Mouse (Mus musculus): ENCODE results near the gene Med13l. TPM values are rescaled to one million over a fixed set of nuclear protein-coding genes. Genes with fewer than 3 reads are reported as not detected.

Med13l gene
- polyA plus RNA-seq, 1 experiment from 2014 or later, result 18.6 TPM

DNA sequence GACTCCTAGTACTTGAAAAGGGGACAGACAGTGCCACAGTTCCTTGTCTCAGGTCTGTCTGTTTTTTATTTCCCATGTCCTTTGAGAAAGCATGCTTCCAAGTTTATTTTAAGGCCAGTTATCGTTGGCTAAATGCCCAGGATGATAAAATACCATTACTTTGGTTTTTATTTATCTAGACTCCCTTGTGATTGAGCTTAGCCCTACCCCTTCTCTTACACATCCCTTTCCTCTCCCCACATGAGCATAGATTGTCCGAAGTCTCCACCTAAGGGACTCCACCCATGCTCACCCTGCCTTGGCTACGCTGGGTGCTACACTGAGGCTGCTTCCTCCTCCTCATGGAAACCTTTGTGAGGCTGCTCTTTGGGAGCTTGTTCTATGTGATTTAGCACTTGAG, 115.2 kb downstream of the Med13l start:
- 71% methylated on average over 3 of the region's 3 CpGs for WGBS

GRCm38 (mm10) chr5:118676151-118676918, 115.9 kb downstream of the Med13l start:
- Histone ChIP-seq H3K4me3 (ENCODE audit: low read depth, low read length) (no peak overlapping the region), H3K27ac (ENCODE audit: low read depth, low read length) (no peak overlapping the region), H3K4me1 (ENCODE audit: control insufficient read depth, insufficient read depth, low read length) (peaks cover 39% of the 10 kb centered on the region), H3K27me3 (ENCODE audit: control insufficient read depth, insufficient read depth, low read length) (no peaks in the 10 kb centered on the region), H3K4me2 (ENCODE audit: low read depth, low read length) (no peak overlapping the region), H3K9me3 (ENCODE audit: control insufficient read depth, low read length) (no peaks in the 10 kb centered on the region), H3K9ac (replicated peaks; ENCODE audit: low read depth, low read length) (no peak overlapping the region), H3K36me3 (ENCODE audit: control insufficient read depth, insufficient read depth, low read length) (no peaks in the 10 kb centered on the region)
- 71% methylated on average over 8 of the region's 8 CpGs for WGBS
- ATAC-seq (ENCODE audit: low read depth), result no peak

More for the DNA sequence above, 115.2 kb downstream of the Med13l start:
- Histone ChIP-seq H3K9me3 (ENCODE audit: control insufficient read depth, low read length) (no peaks in the 10 kb centered on the region), H3K36me3 (ENCODE audit: control insufficient read depth, insufficient read depth, low read length) (no peaks in the 10 kb centered on the region), H3K27me3 (ENCODE audit: control insufficient read depth, insufficient read depth, low read length) (no peaks in the 10 kb centered on the region), H3K27ac (ENCODE audit: low read depth, low read length) (no peak overlapping the region), H3K4me1 (ENCODE audit: control insufficient read depth, insufficient read depth, low read length) (peaks cover 46% of the 10 kb centered on the region), H3K9ac (replicated peaks; ENCODE audit: low read depth, low read length) (no peak overlapping the region), H3K4me3 (ENCODE audit: low read depth, low read length) (no peak overlapping the region), H3K4me2 (ENCODE audit: low read depth, low read length) (no peak overlapping the region)
- no peak for ATAC-seq (ENCODE audit: low read depth)

DNA sequence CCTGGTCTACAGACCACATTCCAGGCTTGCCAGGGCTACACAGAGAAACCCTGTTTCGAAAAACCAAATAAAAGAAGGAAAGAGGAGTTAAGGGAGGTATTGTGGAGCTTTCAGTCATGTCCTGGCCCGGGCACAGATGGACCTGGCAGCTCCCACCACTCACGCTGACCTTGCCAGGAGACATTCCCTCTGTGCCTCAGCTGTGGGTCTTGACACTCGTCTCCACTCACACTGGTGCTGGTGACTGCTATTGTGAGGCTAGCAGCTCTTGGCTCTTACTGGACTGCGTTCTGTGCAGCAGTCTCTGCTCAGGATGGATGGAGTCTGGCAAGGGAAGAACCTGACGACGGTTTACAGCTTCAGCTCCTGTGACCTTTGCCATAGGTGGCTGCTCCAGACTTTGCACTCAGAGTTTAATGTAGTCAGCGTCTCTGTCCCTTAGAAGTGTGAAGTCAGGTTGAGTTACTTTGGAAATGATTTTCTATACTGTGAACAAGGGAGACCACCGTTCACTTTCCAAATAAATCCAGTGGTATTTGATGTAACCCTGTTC, 118.9 kb downstream of the Med13l start:
- Histone ChIP-seq H3K4me3 (ENCODE audit: low read depth, low read length) (no peak overlapping the region), H3K4me1 (ENCODE audit: control insufficient read depth, insufficient read depth, low read length) (peaks cover 19% of the 10 kb centered on the region), H3K36me3 (ENCODE audit: control insufficient read depth, insufficient read depth, low read length) (no peaks in the 10 kb centered on the region), H3K9ac (replicated peaks; ENCODE audit: low read depth, low read length) (no peak overlapping the region), H3K27me3 (ENCODE audit: control insufficient read depth, insufficient read depth, low read length) (no peaks in the 10 kb centered on the region), H3K9me3 (ENCODE audit: control insufficient read depth, low read length) (no peaks in the 10 kb centered on the region), H3K27ac (ENCODE audit: low read depth, low read length) (no peak overlapping the region), H3K4me2 (ENCODE audit: low read depth, low read length) (no peak overlapping the region)
- 75% methylated on average over 9 of the region's 9 CpGs for WGBS
- no peak for ATAC-seq (ENCODE audit: low read depth)

- H3K36me3 ChIP-seq (ENCODE audit: control insufficient read depth, insufficient read depth, low read length), result no peaks in the 10 kb centered on the region
- no peak overlapping the region for H3K27ac ChIP-seq (ENCODE audit: low read depth, low read length)
- peaks cover 16% of the 10 kb centered on the region for H3K4me1 ChIP-seq (ENCODE audit: control insufficient read depth, insufficient read depth, low read length)
- no peak overlapping the region for H3K4me3 ChIP-seq (ENCODE audit: low read depth, low read length)
- H3K9ac ChIP-seq (replicated peaks; ENCODE audit: low read depth, low read length), result no peak overlapping the region
- H3K9me3 ChIP-seq (ENCODE audit: control insufficient read depth, low read length), result no peaks in the 10 kb centered on the region
- H3K4me2 ChIP-seq (ENCODE audit: low read depth, low read length), result no peak overlapping the region
- ATAC-seq (ENCODE audit: low read depth), result no peak
- H3K27me3 ChIP-seq (ENCODE audit: control insufficient read depth, insufficient read depth, low read length), result no peaks in the 10 kb centered on the region
- 89% methylated on average over 13 of the region's 13 CpGs for WGBS
Measured at GRCm38 (mm10) chr5:118680853-118681252, 120.4 kb downstream of the Med13l start.

GRCm38 (mm10) chr5:118682007-118682406, 121.5 kb downstream of the Med13l start:
- WGBS, result 85% methylated on average over 6 of the region's 6 CpGs
- H3K27ac ChIP-seq (ENCODE audit: low read depth, low read length), result no peak overlapping the region
- no peaks in the 10 kb centered on the region for H3K27me3 ChIP-seq (ENCODE audit: control insufficient read depth, insufficient read depth, low read length)
- peaks cover 12% of the 10 kb centered on the region; the same call in 1 of the 2 replicates for H3K4me1 ChIP-seq (ENCODE audit: control insufficient read depth, insufficient read depth, low read length)
- no peaks in the 10 kb centered on the region for H3K9me3 ChIP-seq (ENCODE audit: control insufficient read depth, low read length)
- H3K4me3 ChIP-seq (ENCODE audit: low read depth, low read length), result no peak overlapping the region
- H3K9ac ChIP-seq (replicated peaks; ENCODE audit: low read depth, low read length), result no peak overlapping the region
- no peak overlapping the region for H3K4me2 ChIP-seq (ENCODE audit: low read depth, low read length)
- no peaks in the 10 kb centered on the region for H3K36me3 ChIP-seq (ENCODE audit: control insufficient read depth, insufficient read depth, low read length)
- no peak for ATAC-seq (ENCODE audit: low read depth)

DNA sequence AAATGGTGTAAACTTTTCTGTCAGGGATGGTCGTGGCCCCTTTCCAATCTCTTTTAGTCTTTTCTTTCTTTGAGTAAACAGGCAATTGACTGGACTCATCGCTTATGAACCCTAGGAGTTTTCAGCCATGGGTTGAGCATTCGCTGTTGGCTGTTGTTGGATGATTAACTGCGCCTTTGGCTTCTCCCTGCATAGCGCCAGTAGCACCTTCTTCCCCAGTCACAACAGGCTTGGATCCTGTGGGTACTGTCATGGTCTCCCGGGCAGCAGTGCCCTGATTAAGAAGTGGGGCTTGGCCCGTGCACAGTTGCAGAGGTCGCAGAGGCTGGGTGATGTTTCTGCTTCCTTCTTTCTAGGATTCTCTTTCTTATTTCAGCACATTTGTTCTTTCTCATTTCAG, 124.7 kb downstream of the Med13l start:
- 56% methylated on average over 8 of the region's 8 CpGs for WGBS
- H3K4me2 ChIP-seq (ENCODE audit: low read depth, low read length), result no peak overlapping the region
- H3K9me3 ChIP-seq (ENCODE audit: control insufficient read depth, low read length), result no peaks in the 10 kb centered on the region
- H3K27me3 ChIP-seq (ENCODE audit: control insufficient read depth, insufficient read depth, low read length), result no peaks in the 10 kb centered on the region
- 0 out of 2 replicates have a peak, but pooled peaks cover 9% of the 10 kb centered on the region for H3K4me1 ChIP-seq (ENCODE audit: control insufficient read depth, insufficient read depth, low read length)
- H3K36me3 ChIP-seq (ENCODE audit: control insufficient read depth, insufficient read depth, low read length), result no peaks in the 10 kb centered on the region
- no peak for ATAC-seq (ENCODE audit: low read depth)
- H3K27ac ChIP-seq (ENCODE audit: low read depth, low read length), result no peak overlapping the region
- no peak overlapping the region for H3K9ac ChIP-seq (replicated peaks; ENCODE audit: low read depth, low read length)
- H3K4me3 ChIP-seq (ENCODE audit: low read depth, low read length), result no peak overlapping the region

DNA sequence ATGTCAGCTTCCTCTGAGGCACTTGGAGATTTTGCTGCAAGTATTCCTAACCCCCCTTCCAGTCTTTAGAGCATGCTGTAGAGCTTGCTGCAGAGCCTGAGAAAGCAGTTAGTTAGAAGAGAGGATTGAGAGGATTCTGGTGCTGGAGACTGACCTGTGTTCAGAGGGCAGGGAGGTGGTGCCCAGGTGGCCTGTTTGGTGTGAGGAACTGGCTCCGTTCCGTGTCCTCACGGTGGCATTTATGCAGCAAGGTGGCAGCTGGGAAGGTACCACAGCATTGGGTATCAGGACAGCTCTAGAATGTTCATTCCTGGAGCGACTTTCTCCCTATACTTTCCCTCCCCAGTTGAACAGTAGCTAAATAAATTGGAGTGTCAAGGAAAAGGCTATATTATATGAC, 125.5 kb downstream of the Med13l start:
- no peak overlapping the region for H3K27ac ChIP-seq (ENCODE audit: low read depth, low read length)
- H3K9me3 ChIP-seq (ENCODE audit: control insufficient read depth, low read length), result no peaks in the 10 kb centered on the region
- H3K27me3 ChIP-seq (ENCODE audit: control insufficient read depth, insufficient read depth, low read length), result no peaks in the 10 kb centered on the region
- H3K36me3 ChIP-seq (ENCODE audit: control insufficient read depth, insufficient read depth, low read length), result no peaks in the 10 kb centered on the region
- H3K4me3 ChIP-seq (ENCODE audit: low read depth, low read length), result no peak overlapping the region
- 87% methylated on average over 4 of the region's 4 CpGs for WGBS
- H3K4me2 ChIP-seq (ENCODE audit: low read depth, low read length), result no peak overlapping the region
- no peak overlapping the region for H3K9ac ChIP-seq (replicated peaks; ENCODE audit: low read depth, low read length)
- H3K4me1 ChIP-seq (ENCODE audit: control insufficient read depth, insufficient read depth, low read length), result 0 out of 2 replicates have a peak, but pooled peaks cover 9% of the 10 kb centered on the region
- ATAC-seq (ENCODE audit: low read depth), result no peak

- Histone ChIP-seq H3K4me1 (ENCODE audit: control insufficient read depth, insufficient read depth, low read length) (0 out of 2 replicates have a peak, but pooled peaks cover 9% of the 10 kb centered on the region), H3K36me3 (ENCODE audit: control insufficient read depth, insufficient read depth, low read length) (no peaks in the 10 kb centered on the region), H3K9me3 (ENCODE audit: control insufficient read depth, low read length) (no peaks in the 10 kb centered on the region), H3K4me2 (ENCODE audit: low read depth, low read length) (no peak overlapping the region), H3K27ac (ENCODE audit: low read depth, low read length) (no peak overlapping the region), H3K9ac (replicated peaks; ENCODE audit: low read depth, low read length) (no peak overlapping the region), H3K4me3 (ENCODE audit: low read depth, low read length) (no peak overlapping the region), H3K27me3 (ENCODE audit: control insufficient read depth, insufficient read depth, low read length) (no peaks in the 10 kb centered on the region)
- 78% methylated on average over 15 of the region's 15 CpGs for WGBS
- ATAC-seq (ENCODE audit: low read depth), result no peak
Measured at GRCm38 (mm10) chr5:118688886-118689835, 128.7 kb downstream of the Med13l start.

Data from neural tube, embryonic 14.5 days (tissue).